Mouse (Mus musculus) forebrain, embryonic 12.5 days (tissue): ENCODE measurements around the gene Psip1. TPM values are rescaled to one million over a fixed set of nuclear protein-coding genes. Genes with fewer than 3 reads are reported as not detected.
"Not testable (repeated sequence)": the region's sequence is repeated elsewhere in the genome, so short reads cannot be mapped to it uniquely, and the experiment has no call there.

Experiments used
- ATAC-seq: fragments of 200-750 bp; cut with Nextera tagmentation; 2 replicates; pipeline ENCODE4 v1.8.0; 2017; ENCODE audit warnings: moderate TSS enrichment; ENCODE audit not compliant: low FRiP score
- H3K27ac ChIP-seq: fragments of 300-500 bp; sonication (generic); 2 replicates; pipeline ENCODE4 v1.5.1; 2016; ENCODE audit warnings: mild to moderate bottlenecking
- H3K27me3 ChIP-seq: fragments of 300-500 bp; sonication (generic); 2 replicates; pipeline ENCODE4 v1.6.1; 2016; ENCODE audit warnings: mild to moderate bottlenecking
- H3K36me3 ChIP-seq: fragments of 300-500 bp; sonication (generic); replicated peaks from 2 replicates; pipeline ENCODE4 v1.6.1; 2016; ENCODE audit warnings: mild to moderate bottlenecking
- H3K4me1 ChIP-seq: fragments of 300-500 bp; sonication (generic); 2 replicates; pipeline ENCODE4 v1.6.1; 2016
- H3K4me2 ChIP-seq: fragments of 300-500 bp; sonication (generic); 2 replicates; pipeline ENCODE4 v1.6.1; 2016; ENCODE audit warnings: mild to moderate bottlenecking, moderate library complexity
- H3K4me3 ChIP-seq: fragments of 300-500 bp; sonication (generic); replicated peaks from 2 replicates; pipeline ENCODE4 v1.5.1; 2016; ENCODE audit warnings: mild to moderate bottlenecking
- H3K9ac ChIP-seq: fragments of 300-500 bp; sonication (generic); 2 replicates; pipeline ENCODE4 v1.6.1; 2016; ENCODE audit warnings: mild to moderate bottlenecking
- H3K9me3 ChIP-seq: fragments of 300-500 bp; sonication (generic); 2 replicates; pipeline ENCODE4 v1.6.1; 2016
- WGBS: fragments of 180-500 bp; shearing (Covaris S2); methylation state at CpG from one replicate; pipeline ENCODE4 v1.1.7; 2016; 5-methylcytosine and 5-hydroxymethylcytosine counted together
- polyA plus RNA-seq: library from polyadenylated mRNA; unstranded; fragments of >200 nt; fragmentation: Nextera tagmentation; extraction: Ambion mirVana; gene quantifications from 2 replicates; pipeline ENCODE4 v1.2.1, GENCODE M21; 2016

Psip1 gene
- polyA plus RNA-seq, 1 experiment from 2014 or later, result 488 TPM

DNA sequence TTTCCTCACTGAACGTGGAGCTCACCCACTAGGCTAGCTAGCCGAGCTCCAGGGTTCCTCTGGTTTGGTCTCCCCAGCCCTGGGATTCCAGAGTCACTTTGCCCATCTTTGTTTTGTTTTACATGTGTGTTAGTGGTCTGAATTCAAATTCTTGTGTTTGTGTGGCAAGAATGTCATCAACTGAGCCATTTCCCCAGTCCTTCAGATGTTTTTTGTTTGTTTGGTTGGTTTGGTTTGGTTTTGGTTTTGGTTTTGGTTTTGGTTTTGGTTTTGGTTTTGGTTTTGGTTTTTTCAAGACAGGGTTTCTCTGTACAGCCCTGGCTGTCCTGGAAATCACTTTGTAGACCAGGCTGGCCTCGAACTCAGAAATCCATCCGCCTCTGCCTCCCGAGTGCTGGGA, 10.8 kb upstream of the Psip1 start:
- H3K4me2 ChIP-seq, ATAC-seq, H3K27me3 ChIP-seq, H3K4me3 ChIP-seq, H3K9ac ChIP-seq, H3K27ac ChIP-seq, H3K36me3 ChIP-seq, H3K9me3 ChIP-seq: not testable (repeated sequence)
- H3K4me1 ChIP-seq, result peaks cover 11% of the 10 kb centered on the region
- WGBS, result 93% methylated on average over 5 of the region's 5 CpGs

DNA sequence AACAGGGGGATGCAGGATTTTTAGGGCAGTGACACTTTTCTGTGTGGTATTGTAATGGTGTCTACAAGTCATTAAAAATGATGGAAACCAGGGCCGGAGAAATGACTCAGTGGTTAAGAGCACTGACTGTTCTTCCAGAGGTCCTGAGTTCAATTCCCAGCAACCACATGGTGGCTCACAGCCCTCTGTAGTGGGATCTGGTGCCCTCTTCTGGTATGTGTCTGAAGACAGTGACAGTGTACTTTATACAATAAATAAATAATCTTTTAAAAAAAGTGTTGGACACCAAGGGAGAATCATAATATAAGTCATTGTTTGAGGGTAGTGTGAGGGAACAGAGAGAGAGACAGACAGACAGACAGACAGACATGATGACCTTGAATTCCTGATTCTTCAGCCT, 6.9 kb upstream of the Psip1 start:
- ATAC-seq, result no peak
- no peaks in the 10 kb centered on the region for H3K36me3 ChIP-seq
- H3K27ac ChIP-seq, result no peak overlapping the region
- H3K4me1 ChIP-seq, result peaks cover 6% of the 10 kb centered on the region
- no peaks in the 10 kb centered on the region for H3K27me3 ChIP-seq
- no peak overlapping the region for H3K4me2 ChIP-seq
- H3K9me3 ChIP-seq, result no peaks in the 10 kb centered on the region
- WGBS, result 94% methylated on average over 1 of the region's 1 CpGs
- no peak overlapping the region for H3K9ac ChIP-seq
- no peak overlapping the region for H3K4me3 ChIP-seq

GRCm38 (mm10) chr4:83489121-83489520, 2.9 kb upstream of the Psip1 start:
- peaks cover 5% of the 10 kb centered on the region for H3K36me3 ChIP-seq
- H3K4me3 ChIP-seq, result no peak overlapping the region
- no peak overlapping the region for H3K9ac ChIP-seq
- peaks cover 25% of the 10 kb centered on the region for H3K4me1 ChIP-seq
- 10% methylated on average over 5 of the region's 5 CpGs for WGBS
- H3K27me3 ChIP-seq, result no peaks in the 10 kb centered on the region
- H3K4me2 ChIP-seq, result no peak overlapping the region
- H3K27ac ChIP-seq, result 0 out of 2 replicates have a peak overlapping the region, but pooled peaks have one; percentile 31
- no peak for ATAC-seq
- H3K9me3 ChIP-seq, result no peaks in the 10 kb centered on the region

DNA sequence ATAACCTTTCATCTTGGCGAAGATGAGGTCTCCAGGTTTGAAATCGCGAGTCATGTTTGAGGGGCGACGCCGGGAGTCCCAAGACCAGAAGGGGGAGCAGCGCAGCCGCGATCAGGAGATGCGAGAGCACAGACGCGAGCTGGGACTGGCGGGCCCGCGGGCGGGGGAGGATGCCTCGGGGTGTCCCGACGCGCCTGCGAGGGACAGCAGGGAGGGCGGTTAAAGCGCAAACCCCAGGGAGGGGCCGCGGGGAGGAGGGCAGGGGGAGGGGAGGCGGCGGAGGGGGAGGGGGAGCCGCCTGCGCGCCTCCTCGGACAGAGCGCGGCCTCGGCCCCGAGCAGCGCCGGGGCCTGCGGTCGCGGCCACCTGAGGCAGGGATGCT, 533 bp downstream of the Psip1 start:
- peak; percentile 83 for ATAC-seq
- Histone ChIP-seq H3K4me2 (peak overlapping the region; percentile 65), H3K4me1 (peaks cover 39% of the 10 kb centered on the region), H3K9ac (peak overlapping the region; percentile 97), H3K4me3 (peak overlapping the region; percentile 98), H3K9me3 (no peaks in the 10 kb centered on the region), H3K36me3 (peaks cover 34% of the 10 kb centered on the region), H3K27ac (peak overlapping the region; percentile 99), H3K27me3 (no peaks in the 10 kb centered on the region)
- 0% methylated on average over 26 of the region's 40 CpGs for WGBS

DNA sequence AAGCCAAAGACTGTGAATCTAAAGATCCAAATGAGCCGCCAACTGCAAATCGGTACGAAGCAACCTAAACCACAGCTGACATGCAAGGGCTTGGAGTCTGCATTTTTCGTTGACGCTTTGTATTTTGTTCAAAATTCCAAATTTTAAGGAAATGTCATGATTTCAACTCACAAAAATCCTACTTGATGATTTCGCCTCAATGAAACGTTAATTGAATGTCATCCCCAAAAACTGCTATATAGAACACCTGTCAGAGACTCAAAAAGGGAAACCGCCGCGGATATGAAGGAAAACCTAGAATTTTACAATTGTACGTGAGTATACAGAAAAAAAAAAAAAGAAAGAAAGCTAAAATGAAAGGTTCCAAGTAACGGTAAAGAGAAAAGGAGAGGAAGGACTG, 1.0 kb downstream of the Psip1 start:
- 23% methylated on average over 12 of the region's 12 CpGs for WGBS
- Histone ChIP-seq H3K4me3 (peak overlapping the region; percentile 98), H3K9ac (peak overlapping the region; percentile 97), H3K9me3 (no peaks in the 10 kb centered on the region), H3K4me1 (peaks cover 39% of the 10 kb centered on the region), H3K27me3 (no peaks in the 10 kb centered on the region), H3K36me3 (peaks cover 37% of the 10 kb centered on the region), H3K27ac (peak overlapping the region; percentile 99; the same call in 1 of the 2 replicates), H3K4me2 (peak overlapping the region; percentile 65)
- ATAC-seq, result no peak

GRCm38 (mm10) chr4:83468208-83468607, 18.1 kb downstream of the Psip1 start:
- 76% methylated on average over 3 of the region's 3 CpGs for WGBS
- Histone ChIP-seq H3K36me3 (peaks cover 88% of the 10 kb centered on the region), H3K9ac (no peak overlapping the region), H3K27me3 (no peaks in the 10 kb centered on the region), H3K9me3 (no peaks in the 10 kb centered on the region), H3K4me2 (no peak overlapping the region), H3K4me3 (no peak overlapping the region), H3K4me1 (no peaks in the 10 kb centered on the region), H3K27ac (no peak overlapping the region)
- no peak for ATAC-seq

GRCm38 (mm10) chr4:83467615-83468014, 18.6 kb downstream of the Psip1 start:
- H3K36me3 ChIP-seq, result peaks cover 88% of the 10 kb centered on the region
- no peak overlapping the region for H3K4me3 ChIP-seq
- WGBS, result 80% methylated on average over 7 of the region's 7 CpGs
- ATAC-seq, result no peak
- H3K9ac ChIP-seq, result no peak overlapping the region
- H3K4me1 ChIP-seq, result no peaks in the 10 kb centered on the region
- no peak overlapping the region for H3K4me2 ChIP-seq
- H3K27ac ChIP-seq, result no peak overlapping the region
- no peaks in the 10 kb centered on the region for H3K9me3 ChIP-seq
- no peaks in the 10 kb centered on the region for H3K27me3 ChIP-seq

DNA sequence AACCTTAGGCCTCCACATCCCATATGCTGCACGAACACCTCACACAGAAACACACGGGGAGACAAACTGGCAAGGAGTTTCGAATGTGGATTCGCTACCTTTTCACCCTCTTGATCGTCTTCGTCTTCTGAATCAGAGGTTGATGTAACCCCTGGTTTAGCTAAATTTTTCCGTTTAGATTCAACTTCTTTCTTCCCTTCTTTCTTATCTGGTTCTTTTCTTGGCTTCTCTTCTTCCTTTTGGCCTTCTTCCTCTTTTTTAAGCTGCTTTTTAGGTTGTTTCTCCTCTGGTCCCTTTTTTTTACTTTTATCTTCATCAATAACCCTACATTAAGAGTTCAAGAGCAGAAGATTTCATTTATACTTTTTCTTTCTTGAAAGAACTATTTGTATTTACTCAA, 21.4 kb downstream of the Psip1 start:
- H3K36me3 ChIP-seq, result peaks cover 81% of the 10 kb centered on the region

GRCm38 (mm10) chr4:83460106-83460505, 26.2 kb downstream of the Psip1 start:
- Histone ChIP-seq H3K4me1 (no peaks in the 10 kb centered on the region), H3K27me3 (no peaks in the 10 kb centered on the region), H3K36me3 (peaks cover 78% of the 10 kb centered on the region), H3K9me3 (no peaks in the 10 kb centered on the region), H3K4me3 (no peak overlapping the region), H3K4me2 (no peak overlapping the region), H3K9ac (no peak overlapping the region), H3K27ac (no peak overlapping the region)
- 93% methylated on average over 5 of the region's 5 CpGs for WGBS
- ATAC-seq, result no peak

More for the DNA sequence above, 21.4 kb downstream of the Psip1 start:
- H3K27me3 ChIP-seq, result no peaks in the 10 kb centered on the region
- no peak for ATAC-seq
- H3K4me3 ChIP-seq, result no peak overlapping the region
- H3K27ac ChIP-seq, result no peak overlapping the region
- 95% methylated on average over 7 of the region's 7 CpGs for WGBS
- no peak overlapping the region for H3K9ac ChIP-seq
- no peaks in the 10 kb centered on the region for H3K4me1 ChIP-seq
- no peaks in the 10 kb centered on the region for H3K9me3 ChIP-seq
- no peak overlapping the region for H3K4me2 ChIP-seq

DNA sequence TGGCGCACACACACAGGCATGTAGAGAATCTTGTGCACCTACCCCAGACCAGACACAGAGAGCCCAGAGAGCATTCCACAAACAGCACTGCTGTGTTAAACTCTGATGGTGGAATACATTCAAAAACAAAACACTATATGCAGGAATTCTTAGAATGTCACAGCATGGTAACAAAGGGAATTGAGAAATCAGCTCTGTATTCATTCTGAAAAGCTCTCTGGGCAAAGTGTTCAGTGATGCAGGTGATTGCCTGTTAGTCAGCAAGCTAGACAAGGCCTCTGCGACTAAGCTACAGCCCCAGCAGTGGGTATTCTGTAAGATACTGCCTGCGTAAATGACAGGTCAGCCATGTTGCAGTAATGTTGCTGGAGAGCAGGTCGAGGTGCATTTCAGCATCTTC, 35.5 kb downstream of the Psip1 start:
- 90% methylated on average over 4 of the region's 4 CpGs for WGBS
- Histone ChIP-seq H3K27ac (no peak overlapping the region), H3K27me3 (no peaks in the 10 kb centered on the region), H3K9me3 (no peaks in the 10 kb centered on the region), H3K36me3 (peaks cover 60% of the 10 kb centered on the region), H3K4me1 (no peaks in the 10 kb centered on the region), H3K9ac (no peak overlapping the region), H3K4me2 (no peak overlapping the region), H3K4me3 (no peak overlapping the region)
- ATAC-seq, result no peak

DNA sequence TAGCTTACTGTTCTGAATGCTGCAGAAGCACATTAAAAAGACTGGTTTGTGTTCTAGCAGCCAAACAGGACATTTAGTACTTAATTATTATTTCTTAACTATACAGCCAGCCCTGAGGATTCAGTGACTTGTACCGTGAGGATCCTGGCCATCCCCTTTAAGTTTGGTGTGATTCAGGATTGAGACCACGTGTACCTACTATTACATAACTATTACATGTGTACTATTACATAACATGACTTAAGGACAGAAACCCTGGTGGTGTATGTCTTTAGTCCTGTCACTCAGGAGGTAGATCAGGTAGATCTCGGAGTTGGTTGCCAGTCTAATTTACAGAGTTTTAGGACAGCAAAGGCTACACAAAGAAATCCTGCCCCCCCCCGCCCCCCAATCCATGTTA, 45.2 kb downstream of the Psip1 start:
- no peak overlapping the region for H3K27ac ChIP-seq
- H3K4me1 ChIP-seq, result no peaks in the 10 kb centered on the region
- peaks cover 55% of the 10 kb centered on the region for H3K36me3 ChIP-seq
- H3K9me3 ChIP-seq, result no peaks in the 10 kb centered on the region
- H3K4me2 ChIP-seq, result no peak overlapping the region
- no peak overlapping the region for H3K9ac ChIP-seq
- WGBS, result 87% methylated on average over 4 of the region's 4 CpGs
- no peak for ATAC-seq
- H3K4me3 ChIP-seq, result no peak overlapping the region
- H3K27me3 ChIP-seq, result no peaks in the 10 kb centered on the region

DNA sequence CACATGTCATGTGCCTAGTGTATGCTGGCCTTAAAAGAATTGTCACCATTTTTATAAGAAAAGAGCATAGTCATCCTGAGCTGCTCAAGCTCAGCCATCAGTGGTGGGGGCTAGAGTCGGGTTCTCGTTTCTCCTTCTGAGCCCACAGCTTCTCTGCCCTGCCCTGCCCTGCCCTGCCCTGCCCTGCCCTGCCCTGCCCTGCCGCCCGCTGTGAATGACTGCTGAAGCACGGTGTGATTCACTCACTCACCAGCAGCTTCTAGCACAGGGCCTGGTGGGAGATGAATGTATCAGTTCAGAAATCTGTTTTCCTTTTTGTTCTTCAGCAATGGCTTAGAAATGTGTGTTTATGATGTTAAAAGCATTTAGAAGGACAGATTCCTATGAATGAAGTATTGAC, 47.2 kb downstream of the Psip1 start:
- Histone ChIP-seq H3K36me3 (peaks cover 75% of the 10 kb centered on the region), H3K4me2 (no peak overlapping the region), H3K27me3 (no peaks in the 10 kb centered on the region), H3K27ac (no peak overlapping the region), H3K4me1 (no peaks in the 10 kb centered on the region), H3K9ac (no peak overlapping the region), H3K9me3 (no peaks in the 10 kb centered on the region), H3K4me3 (no peak overlapping the region)
- ATAC-seq, result no peak
- 59% methylated on average over 5 of the region's 5 CpGs for WGBS

GRCm38 (mm10) chr4:83438116-83438515, 48.1 kb downstream of the Psip1 start:
- H3K36me3 ChIP-seq, result peaks cover 83% of the 10 kb centered on the region
- H3K27ac ChIP-seq, result no peak overlapping the region
- no peaks in the 10 kb centered on the region for H3K9me3 ChIP-seq
- no peaks in the 10 kb centered on the region for H3K4me1 ChIP-seq
- no peaks in the 10 kb centered on the region for H3K27me3 ChIP-seq
- H3K4me2 ChIP-seq, result no peak overlapping the region
- ATAC-seq, result no peak
- no peak overlapping the region for H3K9ac ChIP-seq
- no peak overlapping the region for H3K4me3 ChIP-seq

- ATAC-seq, result no peak
- H3K4me3 ChIP-seq, result no peak overlapping the region
- no peaks in the 10 kb centered on the region for H3K27me3 ChIP-seq
- no peaks in the 10 kb centered on the region for H3K4me1 ChIP-seq
- no peak overlapping the region for H3K27ac ChIP-seq
- H3K9me3 ChIP-seq, result no peaks in the 10 kb centered on the region
- 94% methylated on average over 8 of the region's 8 CpGs for WGBS
- H3K36me3 ChIP-seq, result peaks cover 82% of the 10 kb centered on the region
- no peak overlapping the region for H3K4me2 ChIP-seq
- no peak overlapping the region for H3K9ac ChIP-seq
Measured at GRCm38 (mm10) chr4:83436375-83436774, 49.9 kb downstream of the Psip1 start.
